ENCODE assay signal across 8 mouse cellular contexts in the genomic region with DNA sequence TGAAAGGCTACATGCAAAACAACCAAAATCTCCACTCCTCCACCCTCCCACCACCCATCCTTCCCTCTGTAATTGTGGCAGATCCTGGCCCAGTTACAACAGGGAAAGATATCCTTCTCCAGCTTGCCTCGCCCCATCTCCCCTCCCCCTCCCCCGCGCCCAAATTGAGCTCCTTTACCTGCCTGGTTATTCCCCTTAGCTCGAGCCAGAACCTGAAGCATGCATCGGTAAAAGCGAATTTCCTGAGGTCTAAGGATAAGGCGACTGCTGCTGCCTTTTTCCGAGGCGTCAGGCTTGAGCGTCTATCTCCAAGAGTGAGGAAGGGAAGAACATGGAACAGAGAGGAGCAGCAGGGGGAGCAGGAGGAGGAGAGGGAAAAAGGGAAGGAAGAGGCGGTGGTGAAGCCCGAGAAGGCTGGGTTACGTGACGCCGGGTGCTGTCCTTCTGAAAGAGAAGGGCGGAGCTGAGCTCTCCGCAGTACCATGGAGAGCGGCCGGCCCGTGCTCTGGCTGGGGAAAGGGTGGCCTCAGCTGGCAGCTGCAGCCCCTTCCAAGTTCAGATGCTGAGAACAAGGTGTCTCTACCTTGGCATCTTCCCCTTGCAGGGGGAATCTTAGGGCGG. TPM values are rescaled to one million over a fixed set of nuclear protein-coding genes. Genes with fewer than 3 reads are reported as not detected.
DNase-seq lines count a peak whose midpoint lies in the region; ATAC-seq lines count a peak whose summit lies in the region.

No protein-coding gene starts in this region.

- 1% methylated on average over 21 of the region's 21 CpGs for WGBS in heart, embryonic 13.5 days

- 0 out of 2 replicates have a peak, but pooled peaks cover 7% of the 10 kb centered on the region for H3K9me3 ChIP-seq in heart, embryonic 13.5 days

- peak; percentile 13 for DNase-seq in thymus, postnatal 4 days
- no peak for DNase-seq in thymus, postnatal 36 days
- peak; percentile 76 for DNase-seq in embryo, embryonic 9.5 days (ENCODE audit: extremely low spot score)
- peak; percentile 81 to 85 for DNase-seq in layer of hippocampus, postnatal 10 days (ENCODE audit: low spot score in 2 of 2)
- DNase-seq in lung, postnatal 25 days (ENCODE audit: low spot score), result peak; percentile 16
- DNase-seq in retina, postnatal 1 day, result peak; percentile 83

- ATAC-seq in heart, embryonic 13.5 days (ENCODE audit: extremely low read depth, insufficient number of reproducible peaks, low FRiP score, low TSS enrichment), result peak; percentile 54; the same call in 1 of the 2 replicates
- ATAC-seq in erythroblast, adult 5-6 weeks (replicated peaks; ENCODE audit: low FRiP score, poor library complexity, severe bottlenecking), result no peak

- H3K4me2 ChIP-seq in heart, embryonic 13.5 days, result peak overlapping the region; percentile 57

- no peak overlapping the region for H3K27ac ChIP-seq in heart, embryonic 13.5 days (replicated peaks)

- H3K4me1 ChIP-seq in heart, embryonic 13.5 days, result 0 out of 2 replicates have a peak, but pooled peaks cover 3% of the 10 kb centered on the region

- H3K27me3 ChIP-seq in heart, embryonic 13.5 days (replicated peaks), result peaks cover 17% of the 10 kb centered on the region

- H3K4me3 ChIP-seq in heart, embryonic 13.5 days, result peak overlapping the region; percentile 31

- no peaks in the 10 kb centered on the region for H3K36me3 ChIP-seq in heart, embryonic 13.5 days

- no peak overlapping the region for H3K9ac ChIP-seq in heart, embryonic 13.5 days

RNA-seq across cellular contexts. Expression of gene Nrxn1, which starts 0.3 kb away (rescaled TPM):
- polyA plus RNA-seq in heart, embryonic 13.5 days (2015; fragmentation: Nextera tagmentation; extraction: Ambion mirVana), result 1.8 and 1.9 TPM in 2 replicates
- total RNA-seq in layer of hippocampus, postnatal 10 days (2021), result 100 to 1,000 TPM; 525 to 620 TPM
- 1.7 TPM in 1 of 2 replicates, not detected in the other for total RNA-seq in erythroblast, adult 5-6 weeks (2015; ENCODE audit: low replicate concordance)
- 0.09 and 0.42 TPM in 2 replicates for total RNA-seq in erythroblast, adult 5-6 weeks (2017; ENCODE audit: low replicate concordance)

Comparison
In these comparisons a context has a peak if more than half of its experiments do, and no peak if none do; other contexts are left out.
1. DNase-seq: peak in thymus, postnatal 4 days (single experiment), embryo, embryonic 9.5 days (single experiment), layer of hippocampus, postnatal 10 days (2 of 2), lung, postnatal 25 days (single experiment) and retina, postnatal 1 day (single experiment); none in thymus, postnatal 36 days (0 of 2).
2. RNA of gene Nrxn1, which starts 0.3 kb away (total RNA-seq): 525 to 620 TPM in layer of hippocampus, postnatal 10 days; 0.09 to 1.7 TPM in erythroblast, adult 5-6 weeks; every median in the first group is over 100 times any median in the second.